Mouse (Mus musculus) stomach, postnatal 0 days (tissue): Measurements from ENCODE around the gene Gm5136.

ENCODE experiments used
- CTCF ChIP-seq: IDR thresholded peaks from 2 replicates; pipeline ENCODE4 v1.5.1; 2016; ENCODE audit warnings: antibody characterized with exemption, low read depth, mild to moderate bottlenecking, moderate library complexity
- EP300 ChIP-seq: optimal IDR thresholded peaks from 2 replicates; pipeline ENCODE3; 2016; ENCODE audit warnings: antibody characterized with exemption

GRCm38 (mm10) chr10:108652066-108652465 is 47.9 kb downstream of the Gm5136 start:
- TF ChIP-seq CTCF = no peak
- no peak for TF ChIP-seq EP300
